Mouse (Mus musculus): Measurements from ENCODE around the gene Gm48552. TPM values are rescaled to one million over a fixed set of nuclear protein-coding genes. Genes with fewer than 3 reads are reported as not detected.
A peak's percentile ranks its signal among the peaks of the same experiment; 100 is the strongest.

Gm48552 gene
- total RNA-seq, 2 experiments from 2014 or later: 0.65 to 0.83 TPM

DNA sequence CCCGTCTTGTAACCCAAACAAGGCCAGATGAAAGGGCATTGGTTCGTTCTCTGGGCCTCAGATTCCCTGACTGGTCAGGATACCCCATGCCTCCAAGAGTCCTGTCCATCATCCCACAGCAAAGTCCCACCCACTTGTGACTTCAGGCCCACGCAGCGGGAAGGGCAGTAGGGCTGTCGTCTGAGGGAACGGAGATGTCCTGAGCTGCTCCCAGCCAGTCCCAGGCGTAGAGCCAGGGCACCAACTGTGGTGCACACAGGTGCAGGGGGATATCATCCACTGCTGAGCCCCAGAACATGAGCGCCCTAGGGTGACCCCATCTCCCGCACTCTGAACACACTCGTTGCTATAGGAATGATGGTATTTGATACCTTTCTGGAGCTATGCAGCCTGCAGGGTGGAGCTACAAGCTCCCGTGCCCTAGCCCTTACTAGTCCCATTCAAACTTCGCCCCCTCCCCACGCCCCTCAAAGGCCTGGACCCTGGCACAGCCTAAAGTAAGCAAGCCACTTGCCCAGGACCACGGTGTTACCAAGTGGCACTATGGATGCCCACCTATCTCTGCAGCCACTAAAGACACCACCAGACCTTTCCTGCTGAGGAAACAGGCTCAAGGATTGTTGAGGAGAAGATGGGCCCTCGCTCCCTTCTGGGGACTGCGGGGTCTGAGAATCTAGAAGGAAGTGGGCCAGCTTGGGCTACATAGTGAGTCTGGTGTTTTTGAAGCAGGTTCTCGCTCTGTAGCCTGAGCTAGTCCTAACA, 26.9 kb downstream of the Gm48552 start:
- intact Hi-C loops (cut with DNase I): no loop called here
- peak; percentile 60 to 67 for DNase-seq

DNA sequence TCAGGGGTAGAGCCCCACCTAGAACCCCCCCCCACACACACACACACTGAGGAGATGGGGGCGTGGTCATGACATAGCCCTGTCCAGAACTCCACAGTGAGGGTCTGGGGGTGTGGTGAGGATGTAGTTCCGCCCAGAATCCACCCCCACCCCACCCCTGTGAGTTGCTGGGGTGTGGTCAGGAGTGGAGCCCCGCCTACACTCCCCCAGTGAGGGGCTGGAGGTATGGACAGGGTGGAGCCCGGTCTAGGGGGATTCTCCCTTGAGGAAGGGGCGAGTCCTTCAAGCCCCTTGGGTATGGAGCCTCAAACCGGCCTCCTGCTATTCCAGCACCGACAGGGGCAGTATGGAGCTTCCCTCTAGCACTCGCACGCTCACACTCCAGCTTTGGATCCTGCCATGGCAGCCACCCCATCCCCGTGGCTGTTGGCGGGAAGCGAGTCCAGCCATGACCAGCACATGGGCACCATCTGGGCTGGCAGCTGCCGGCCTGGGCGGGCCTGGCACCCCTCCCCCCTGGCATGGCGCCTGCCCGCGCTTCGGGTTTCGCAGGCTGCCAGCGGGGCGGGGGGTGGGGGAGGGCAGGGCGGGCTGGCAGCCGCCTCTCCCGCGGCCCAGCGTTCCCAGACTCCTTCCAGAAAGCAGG, 27.9 kb downstream of the Gm48552 start:
- intact Hi-C loops (cut with DNase I): no loop called here
- DNase-seq: peak; percentile 88 to 92

DNA sequence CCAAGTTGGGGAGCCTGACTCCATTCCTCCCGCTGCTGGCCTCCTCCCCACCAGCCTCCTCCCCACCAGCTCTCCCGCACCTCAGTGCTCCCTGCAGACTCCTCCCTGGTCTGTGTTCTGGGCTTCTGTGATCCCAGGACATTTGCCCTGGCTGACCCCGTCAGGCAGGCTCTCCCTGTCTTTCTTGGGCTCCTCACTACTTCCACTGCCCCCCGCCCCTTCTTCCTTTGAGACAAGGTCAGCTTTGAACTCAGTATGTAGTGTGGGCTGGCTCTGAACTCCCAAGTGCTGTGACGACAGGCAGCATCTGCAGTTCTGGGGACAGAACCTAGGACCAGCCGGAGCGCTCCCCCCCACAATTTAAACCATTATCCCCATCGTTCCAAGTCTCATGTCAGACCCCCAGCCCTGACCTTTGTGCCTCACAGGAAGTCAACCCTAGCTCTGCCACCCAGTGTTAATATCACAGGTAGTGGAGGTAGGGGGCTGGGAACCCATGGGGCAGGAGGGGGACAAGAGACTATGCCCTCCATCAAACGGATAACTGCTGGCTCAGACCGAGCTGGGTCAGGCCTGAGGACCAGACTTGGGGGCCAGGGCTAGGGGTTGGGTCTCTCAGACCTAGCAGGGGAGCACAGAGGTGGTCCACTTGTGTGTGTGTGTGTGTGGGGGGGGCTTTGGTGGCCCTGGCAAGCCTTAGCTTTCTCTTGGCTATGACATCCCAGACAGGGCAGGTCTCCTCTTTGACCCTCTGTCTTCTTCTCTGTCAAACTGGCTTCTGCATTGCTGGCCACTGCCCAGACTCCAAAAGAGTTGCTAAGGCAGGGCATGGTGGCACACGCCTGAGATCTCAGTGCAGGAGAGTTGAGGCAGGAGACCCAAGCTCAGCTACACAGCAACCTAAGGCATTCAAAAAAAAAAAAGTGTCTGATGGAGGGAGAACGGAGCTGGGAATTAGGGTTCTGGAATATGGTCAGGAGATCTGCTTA, 28.7 kb downstream of the Gm48552 start:
- DNase-seq: peak; percentile 6 to 10
- intact Hi-C loops (cut with DNase I): no loop called here

DNA sequence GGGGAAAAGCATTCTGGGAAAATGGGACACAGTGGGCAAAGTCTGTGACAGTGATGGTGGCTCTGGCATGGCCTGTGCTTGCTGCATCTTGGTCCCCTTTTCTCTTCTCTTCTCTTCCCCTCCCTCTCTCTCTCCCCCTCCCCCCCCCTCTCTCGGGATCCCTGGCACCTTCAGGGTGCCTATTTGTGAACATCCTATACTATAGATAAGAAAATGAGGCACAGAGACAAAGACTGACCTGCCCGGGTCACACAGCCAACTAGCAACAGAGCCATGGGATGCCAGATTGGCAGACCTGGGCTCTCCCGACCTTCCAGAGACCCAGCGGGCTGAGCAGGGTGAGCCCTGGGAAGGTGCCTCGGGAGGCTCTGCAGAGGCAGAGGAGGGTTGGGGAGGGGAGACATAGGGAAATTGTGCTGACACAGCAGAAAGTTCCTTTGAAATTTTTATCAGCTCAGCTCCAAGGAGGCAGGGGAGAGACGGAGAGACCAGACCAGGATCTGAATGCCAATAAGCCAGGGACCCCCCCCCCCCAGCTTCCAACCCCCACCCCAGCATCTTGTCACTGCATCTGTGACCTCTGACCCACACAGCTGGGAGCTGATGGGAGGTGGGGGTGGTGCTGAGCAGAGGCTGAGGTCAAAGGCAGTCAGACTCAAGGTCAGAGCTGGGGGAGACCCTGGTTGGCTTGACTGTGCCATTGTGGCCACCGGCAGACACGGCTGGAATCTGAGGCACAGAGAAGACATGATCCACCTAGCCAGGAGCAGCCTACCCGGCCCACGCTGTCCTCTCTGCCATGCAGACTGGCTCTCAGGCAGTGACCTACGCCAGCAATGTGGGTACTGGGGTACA, 29.6 kb downstream of the Gm48552 start:
- intact Hi-C loops (cut with DNase I): no loop called here
- DNase-seq: peak; percentile 3 to 9

DNA sequence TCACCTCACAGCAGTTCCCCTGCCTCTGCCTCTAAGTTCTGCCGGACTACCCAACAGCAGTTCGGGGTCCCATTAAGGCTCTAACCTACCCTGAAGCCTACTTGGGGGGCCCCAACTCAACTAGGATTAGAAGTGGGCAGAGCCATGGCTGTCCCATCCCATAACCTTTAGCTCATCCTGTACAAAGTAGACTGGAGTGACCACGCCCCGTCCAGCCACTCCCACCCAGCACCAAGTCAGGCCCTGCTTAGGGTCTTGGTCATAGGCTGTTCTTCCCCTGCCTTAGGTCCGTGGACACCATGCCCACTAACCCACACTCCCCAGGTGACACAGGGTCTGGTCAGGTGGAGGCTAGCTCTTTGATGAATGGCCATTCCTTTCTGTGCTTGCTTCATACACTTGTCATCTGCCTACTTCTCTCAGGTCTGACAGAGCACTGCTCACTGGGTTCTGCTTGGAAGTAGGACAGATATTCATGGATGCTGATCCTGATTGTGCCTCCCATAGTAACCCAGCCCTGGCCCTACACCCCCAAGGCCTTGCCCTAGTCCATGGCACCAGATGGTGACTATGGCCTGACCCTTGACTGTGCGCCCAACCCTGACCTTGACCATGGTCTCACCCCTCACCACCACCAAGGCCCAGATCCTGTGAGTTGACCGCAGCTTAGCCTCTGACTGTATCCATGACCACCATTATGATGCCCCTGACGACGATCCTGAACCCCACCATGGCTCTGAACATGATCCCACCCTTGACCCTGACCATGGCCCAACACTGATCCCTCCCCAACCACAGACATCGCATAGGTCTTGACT, 30.5 kb downstream of the Gm48552 start:
- intact Hi-C loops (cut with DNase I): no loop called here
- peak in 1 of 2 experiments; percentile 3 for DNase-seq

DNA sequence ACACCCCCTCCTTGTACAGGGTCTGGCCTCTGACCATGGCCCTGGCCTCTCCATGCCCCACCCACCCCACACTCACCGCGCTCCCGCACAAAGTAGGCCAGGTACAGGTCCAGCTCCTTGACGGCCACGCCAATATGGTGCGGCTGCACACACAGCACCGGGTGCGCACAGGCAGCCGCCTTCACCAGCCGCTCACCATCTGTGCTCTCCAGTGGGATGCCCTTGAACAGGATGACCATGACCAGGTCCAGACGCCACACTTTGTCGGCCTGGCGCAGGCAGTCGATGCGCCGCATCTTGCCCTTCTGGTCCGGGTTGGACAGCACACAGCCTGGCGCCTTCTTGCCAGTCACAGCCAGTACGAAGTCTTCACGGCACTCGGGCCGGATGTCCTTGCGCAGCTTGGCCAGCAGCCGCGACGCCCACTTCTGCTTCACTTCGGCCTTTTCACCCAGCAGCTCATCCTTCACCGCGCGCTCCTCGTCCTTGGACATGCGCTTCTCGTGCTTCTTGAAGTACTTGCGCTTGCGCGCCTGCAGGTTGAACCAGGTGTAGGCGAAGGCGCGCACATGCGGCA, 31.5 kb downstream of the Gm48552 start:
- intact Hi-C loops (cut with DNase I): no loop called here
- peak; percentile 12 for DNase-seq

DNA sequence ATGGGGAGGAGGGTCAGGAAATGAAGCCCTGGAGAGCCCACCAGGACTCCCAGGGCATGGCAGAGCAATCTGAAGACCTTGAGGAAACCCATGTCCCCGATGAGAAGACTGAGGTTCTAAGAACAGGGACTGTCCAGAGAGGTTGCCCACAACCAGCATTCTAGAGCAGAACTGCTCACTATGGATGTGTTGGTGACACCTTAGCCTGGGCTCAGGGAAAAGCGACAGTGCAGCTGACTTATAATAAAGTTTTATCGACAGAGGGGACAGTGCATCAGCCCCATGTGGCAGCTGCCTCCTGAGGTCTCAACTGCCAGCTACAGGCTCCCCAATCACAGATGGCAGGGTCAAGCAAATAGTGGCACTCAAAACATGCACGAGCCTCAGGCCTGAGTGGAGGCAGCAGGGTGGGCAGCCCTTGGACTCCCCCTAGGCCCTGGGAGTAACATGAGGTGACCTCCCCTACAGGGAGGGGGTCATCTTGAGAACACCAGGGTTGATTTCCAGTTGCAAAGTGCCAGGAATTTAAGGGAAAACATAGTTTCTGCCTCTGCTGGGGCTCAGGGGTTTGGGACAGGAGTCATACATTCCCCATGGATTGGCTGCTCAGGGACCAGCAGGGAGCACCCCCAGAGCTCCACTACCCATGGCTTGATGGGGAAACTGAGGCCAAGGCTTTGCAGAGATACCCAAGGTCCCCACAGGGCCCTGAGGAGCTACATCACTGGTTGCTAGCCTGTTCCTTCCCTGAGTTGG, 32.4 kb downstream of the Gm48552 start:
- peak in 1 of 2 experiments; percentile 3 for DNase-seq

DNA sequence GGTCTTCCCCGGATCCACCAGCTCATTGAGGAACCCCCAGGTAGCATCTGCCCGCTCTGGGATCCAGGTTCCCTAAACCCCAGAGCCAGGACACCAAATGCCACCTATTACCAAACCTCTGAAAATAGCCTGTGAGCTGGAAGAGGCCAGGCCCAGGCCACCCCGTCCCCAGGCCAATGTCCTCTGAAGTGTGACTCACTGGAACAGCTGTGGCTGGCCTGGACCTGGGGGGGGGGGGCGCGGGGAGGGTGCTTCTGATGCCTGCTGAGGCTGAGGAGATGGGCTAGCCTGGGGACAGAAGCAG, 32.9 kb downstream of the Gm48552 start:
- DNase-seq: peak; percentile 26 to 38
- intact Hi-C loops (cut with DNase I): no loop called here

More for the DNA sequence above, 32.4 kb downstream of the Gm48552 start:
- intact Hi-C loops (cut with DNase I): no loop called here

DNA sequence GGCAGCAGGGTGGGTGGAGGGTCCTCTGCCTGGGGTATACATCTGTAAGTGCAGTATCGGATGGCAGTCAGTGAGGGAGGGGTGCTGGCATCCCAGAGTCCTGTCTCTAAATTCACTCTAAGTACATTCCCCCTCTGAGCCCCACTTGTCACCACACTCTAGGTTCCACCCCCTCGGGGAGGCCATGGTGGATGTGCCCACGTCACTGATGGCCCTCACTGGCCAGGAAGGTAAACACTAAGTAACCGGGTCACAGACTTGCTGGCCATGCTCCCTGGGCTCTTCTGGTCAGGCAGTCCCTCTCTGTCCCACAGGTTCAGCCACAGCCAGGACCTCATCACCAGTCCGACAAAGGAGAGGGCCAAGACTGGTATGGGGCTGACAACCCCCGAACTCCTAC, 33.4 kb downstream of the Gm48552 start:
- intact Hi-C loops (cut with DNase I): no loop called here
- DNase-seq: peak; percentile 3 to 21

DNA sequence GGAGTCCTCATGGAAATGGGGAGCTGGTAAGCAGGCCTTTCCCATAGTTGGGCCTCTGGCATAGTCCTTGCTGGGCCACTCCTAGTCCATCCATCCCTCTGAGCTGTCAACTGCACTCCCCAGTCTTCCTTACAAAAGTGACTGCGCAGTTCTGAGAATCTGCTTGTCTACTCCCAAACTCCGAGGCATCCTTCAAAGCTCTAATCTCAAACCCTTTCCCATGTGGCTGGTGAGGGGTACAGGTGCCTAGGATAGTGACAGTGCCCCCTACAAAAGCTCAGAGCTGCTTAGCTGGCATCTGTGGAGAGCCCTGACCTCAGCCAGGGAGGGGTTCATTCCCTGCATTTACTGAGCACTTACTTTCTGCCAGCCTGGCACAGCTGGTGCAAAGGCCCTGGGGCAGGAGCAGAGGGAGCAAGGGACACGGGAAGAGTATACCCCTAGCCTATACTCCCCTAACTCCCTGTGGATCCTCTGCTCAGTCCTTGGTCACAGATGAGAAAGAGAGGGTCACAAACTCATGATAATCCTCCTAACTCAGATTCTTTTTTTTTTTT, 33.9 kb downstream of the Gm48552 start:
- peak in 1 of 2 experiments; percentile 7 for DNase-seq
- intact Hi-C loops (cut with DNase I): no loop called here

DNA sequence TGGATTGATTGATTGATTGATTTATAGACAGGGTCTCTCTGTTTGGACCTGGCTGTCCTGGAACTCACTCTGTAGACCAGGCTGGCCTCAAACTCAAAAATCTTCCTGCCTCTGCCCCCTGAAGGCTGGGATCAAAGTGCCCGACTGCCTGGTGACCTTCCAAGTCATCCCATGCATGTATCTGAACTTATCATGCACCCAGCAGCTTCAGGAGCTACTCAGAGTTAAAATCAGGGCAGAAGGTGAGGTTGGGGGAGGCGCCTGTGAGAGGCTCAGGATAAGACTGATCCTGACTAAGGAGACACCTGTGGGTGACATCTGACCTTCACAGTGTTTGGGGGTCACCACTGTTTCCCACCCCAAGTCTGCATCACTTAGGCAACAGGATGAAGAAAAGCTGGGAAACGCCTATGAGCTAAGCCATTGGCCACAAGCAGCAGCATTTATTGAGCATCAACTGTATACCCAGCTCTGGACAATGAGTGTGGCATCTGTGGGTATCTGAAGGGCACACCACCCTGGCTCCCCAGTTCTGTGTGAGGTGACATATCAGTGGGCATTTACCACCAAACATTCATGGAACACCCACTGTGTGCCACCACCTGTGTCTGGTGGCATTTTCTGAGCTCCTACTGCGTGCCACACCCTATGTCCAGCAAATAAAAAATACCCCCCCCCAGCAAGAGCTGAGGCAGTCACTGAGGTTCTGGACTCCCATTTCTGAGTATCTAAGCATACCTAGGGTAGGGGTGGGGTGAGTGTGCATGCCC, 34.9 kb downstream of the Gm48552 start:
- DNase-seq: peak in 1 of 2 experiments; percentile 8

DNA sequence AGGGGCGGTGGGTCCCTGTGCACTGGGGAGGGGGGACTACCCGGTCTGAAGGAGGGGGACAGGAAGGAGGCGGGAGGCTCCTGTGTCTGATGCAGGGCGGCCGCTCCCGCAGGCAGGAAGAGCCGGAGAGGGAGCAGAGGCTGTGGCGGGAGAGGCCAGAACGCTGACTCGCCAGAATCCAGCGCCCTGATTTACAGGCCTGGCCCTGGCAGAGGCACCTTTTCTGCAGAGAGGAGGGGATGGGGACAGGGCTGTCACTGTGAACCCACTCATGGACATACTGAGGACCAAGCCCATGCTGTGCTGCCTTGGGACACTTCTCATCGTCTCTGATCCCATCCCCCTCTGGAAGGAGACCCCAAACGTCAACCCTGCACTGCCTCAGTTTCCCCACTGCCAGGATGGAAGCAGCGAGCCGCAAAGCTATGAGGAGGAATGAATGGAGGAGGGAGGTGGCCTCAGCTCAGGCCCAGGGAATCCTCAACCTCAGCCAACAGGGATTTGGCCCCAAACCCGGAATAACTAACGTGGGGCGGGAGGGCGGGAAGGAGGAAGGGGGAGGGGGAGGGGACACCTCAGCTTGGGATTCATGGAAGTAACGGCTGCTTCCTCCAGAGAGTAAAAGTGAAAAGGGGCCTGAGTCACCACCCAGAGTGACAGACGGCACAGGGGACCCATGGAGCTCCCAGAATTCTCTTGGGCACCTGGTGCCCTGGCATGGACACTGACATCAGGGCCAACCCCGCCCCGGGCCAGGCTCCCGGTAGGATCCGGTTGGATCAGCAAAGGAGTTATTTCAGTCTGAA, 35.6 kb downstream of the Gm48552 start:
- DNase-seq: peak; percentile 70 to 78
- intact Hi-C loops (cut with DNase I): loop anchor here (2.0 kb wide), 1 partner anchor 14 kb away; no protein-coding TSS in a partner anchor

More for the DNA sequence above, 34.9 kb downstream of the Gm48552 start:
- intact Hi-C loops (cut with DNase I): loop anchor here (2.0 kb wide), 1 partner anchor 13 kb away; no protein-coding TSS in a partner anchor

DNA sequence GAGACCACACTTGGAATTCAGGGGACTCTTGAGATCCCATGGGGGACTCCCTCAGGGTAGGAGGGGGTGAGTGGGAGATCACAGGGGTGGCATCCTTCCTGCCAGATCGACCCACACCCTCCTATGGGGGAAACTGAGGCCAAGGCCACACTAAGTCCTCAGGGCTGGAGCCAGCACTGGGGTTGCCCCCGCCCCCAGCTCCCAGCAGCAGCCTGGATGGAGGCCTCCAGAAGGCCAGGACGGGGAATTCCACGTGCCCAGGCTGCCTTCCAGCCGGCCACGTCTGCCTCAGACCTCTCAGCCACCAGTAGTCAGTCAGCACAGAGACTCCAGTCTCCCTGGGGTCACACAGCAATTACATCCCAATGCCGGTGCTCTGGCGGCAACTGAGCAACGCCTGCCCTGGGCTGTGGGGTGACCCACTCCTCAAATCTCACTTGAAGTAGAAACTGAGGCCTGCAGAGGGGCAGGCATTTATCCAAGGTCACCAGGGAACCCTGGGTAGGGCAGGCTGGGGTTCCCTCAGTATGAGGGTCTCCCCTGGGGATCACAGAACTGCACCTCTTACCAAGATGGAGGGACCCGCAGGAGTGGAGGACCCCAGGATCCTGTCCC, 36.5 kb downstream of the Gm48552 start:
- DNase-seq: peak; percentile 52 to 72
- intact Hi-C loops (cut with DNase I): loop anchor here (2.0 kb wide), 1 partner anchor 15 kb away; no protein-coding TSS in a partner anchor

DNA sequence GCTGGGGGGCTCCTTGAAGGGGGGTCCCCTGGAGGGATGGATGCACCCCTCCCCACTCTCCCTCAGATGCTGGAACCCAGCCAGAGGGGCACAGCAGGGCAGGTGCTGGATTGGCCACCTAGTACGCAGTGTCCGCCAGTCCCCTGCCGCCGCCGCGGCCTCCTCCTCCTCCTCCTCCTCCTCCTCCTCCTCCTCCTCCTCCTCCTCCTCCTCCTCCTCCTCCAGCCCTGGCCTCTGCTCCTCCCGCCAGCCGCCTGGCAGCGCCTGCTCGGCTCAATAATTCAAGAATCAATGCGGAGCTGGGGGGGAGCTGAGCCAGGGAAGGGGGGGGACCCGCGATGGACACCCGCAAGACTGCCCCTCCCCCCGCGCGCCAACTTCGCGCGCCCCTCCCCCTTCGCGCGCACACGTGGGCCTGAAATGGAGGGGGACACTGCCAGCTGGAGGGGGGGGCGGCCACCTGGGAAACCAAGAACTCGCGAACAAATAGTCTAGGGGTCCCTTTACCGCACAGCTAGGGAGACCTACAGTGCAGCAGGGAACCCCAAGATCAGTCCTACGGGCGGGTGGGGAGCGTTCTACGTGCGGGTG, 37.4 kb downstream of the Gm48552 start:
- intact Hi-C loops (cut with DNase I): no loop called here
- DNase-seq: peak; percentile 42 to 56

DNA sequence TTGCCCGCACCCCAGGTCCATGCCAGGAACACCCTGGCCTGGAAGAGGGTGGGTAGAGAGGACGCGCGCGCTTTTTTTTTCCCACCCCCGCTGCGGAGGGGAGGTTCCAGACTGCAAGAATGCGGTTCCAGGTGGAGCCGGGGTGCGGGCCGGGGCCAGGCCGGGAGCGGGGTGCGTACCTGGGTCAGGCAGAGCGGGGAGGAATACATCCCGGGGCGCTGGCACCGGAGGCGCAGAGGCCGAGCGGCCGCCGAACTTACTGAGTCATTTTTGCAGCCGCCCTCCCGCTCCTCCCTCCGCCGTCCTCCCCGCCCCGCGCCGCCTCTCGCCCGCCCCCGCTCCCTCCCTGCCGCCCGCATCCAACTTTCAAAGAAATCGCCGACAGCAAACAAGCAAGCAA, 38.1 kb downstream of the Gm48552 start:
- peak; percentile 79 to 83 for DNase-seq
- intact Hi-C loops (cut with DNase I): no loop called here
